Mouse (Mus musculus): ENCODE data around the gene Tmem178b. TPM values are rescaled to one million over a fixed set of nuclear protein-coding genes. Genes with fewer than 3 reads are reported as not detected.

Gene Tmem178b
- polyA plus RNA-seq, 1 experiment from 2014 or later = 43.8 TPM

DNA sequence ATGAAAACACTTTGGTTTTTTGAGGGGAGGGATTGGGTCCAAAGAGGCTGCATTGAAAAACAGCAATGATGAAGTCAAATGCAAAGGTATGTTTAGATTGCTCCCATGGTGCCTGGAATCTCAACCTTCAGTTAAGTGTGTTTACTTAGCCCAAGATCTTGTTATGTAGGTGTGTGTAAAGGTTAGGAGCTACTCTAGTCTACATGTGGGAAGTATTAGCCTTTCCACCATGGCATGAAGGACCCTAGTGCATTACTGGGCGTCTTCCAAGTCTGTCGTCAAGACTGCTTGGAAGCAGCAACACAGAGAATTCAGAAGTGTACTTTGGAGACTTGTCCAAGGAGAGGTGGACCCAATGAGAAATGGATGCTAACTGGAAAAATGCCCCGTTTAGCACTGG, 205.3 kb downstream of the Tmem178b start:
- Histone ChIP-seq H3K4me2 (replicated peaks) (no peak overlapping the region), H3K4me1 (replicated peaks; ENCODE audit: control insufficient read depth, insufficient read depth, low read length) (peaks cover 17% of the 10 kb centered on the region), H3K9me3 (ENCODE audit: control insufficient read depth, low read length) (no peaks in the 10 kb centered on the region), H3K4me3 (replicated peaks; ENCODE audit: low read length) (no peak overlapping the region), H3K27me3 (ENCODE audit: control insufficient read depth, insufficient read depth, low read length) (no peaks in the 10 kb centered on the region), H3K27ac (no peak overlapping the region), H3K9ac (no peak overlapping the region), H3K36me3 (replicated peaks; ENCODE audit: control insufficient read depth, insufficient read depth) (no peaks in the 10 kb centered on the region)
- DNase-seq (ENCODE audit: low spot score) = no peak
- no peak for ATAC-seq (ENCODE audit: low FRiP score)
- WGBS = 81% methylated on average over 3 of the region's 3 CpGs

DNA sequence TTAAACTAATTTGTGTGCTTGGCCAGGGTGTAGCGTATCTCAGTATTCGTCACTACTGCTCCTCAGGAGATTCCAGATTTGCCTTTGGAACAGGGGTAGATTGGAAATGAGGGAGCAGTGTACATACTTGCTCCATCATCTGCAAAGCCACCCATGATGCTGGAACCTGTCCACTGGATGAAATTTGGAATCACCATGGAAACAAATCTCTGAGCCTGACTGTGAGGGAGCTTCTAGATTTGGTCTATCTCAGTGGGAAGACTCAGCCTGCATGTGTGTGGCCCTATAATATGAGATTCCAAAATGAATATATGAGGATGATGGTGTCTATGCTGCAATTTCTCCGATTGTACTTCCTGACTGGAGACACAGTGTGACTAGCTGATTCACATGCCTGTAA, 210.7 kb downstream of the Tmem178b start:
- Histone ChIP-seq H3K9me3 (ENCODE audit: control insufficient read depth, low read length) (no peaks in the 10 kb centered on the region), H3K36me3 (replicated peaks; ENCODE audit: control insufficient read depth, insufficient read depth) (no peaks in the 10 kb centered on the region), H3K4me3 (replicated peaks; ENCODE audit: low read length) (no peak overlapping the region), H3K27me3 (ENCODE audit: control insufficient read depth, insufficient read depth, low read length) (no peaks in the 10 kb centered on the region), H3K4me2 (replicated peaks) (no peak overlapping the region), H3K9ac (no peak overlapping the region), H3K4me1 (replicated peaks; ENCODE audit: control insufficient read depth, insufficient read depth, low read length) (peaks cover 5% of the 10 kb centered on the region; the same call in 1 of the 2 replicates), H3K27ac (no peak overlapping the region)
- ATAC-seq (ENCODE audit: low FRiP score) (no peak), DNase-seq (ENCODE audit: low spot score) (no peak)
- WGBS = 90% methylated on average over 3 of the region's 3 CpGs

DNA sequence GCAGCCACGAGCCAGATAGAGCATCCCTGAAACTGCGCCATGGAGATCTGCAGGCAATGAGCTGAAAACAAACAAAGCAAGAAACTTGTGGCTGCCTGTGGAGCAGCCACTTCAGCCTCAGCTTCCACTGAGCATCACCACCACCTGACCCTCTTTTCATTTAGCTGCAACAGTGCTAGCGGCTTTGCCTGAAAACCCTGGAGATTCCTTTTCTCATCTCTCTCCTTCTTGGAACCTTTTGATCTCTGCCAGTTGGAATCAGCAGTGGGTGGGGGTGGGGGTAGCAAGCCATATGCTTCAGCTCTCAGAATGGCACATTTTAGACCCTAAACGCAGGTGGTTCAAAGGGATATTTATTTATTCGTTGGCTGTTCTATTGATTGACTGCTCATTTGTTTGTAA, 218.2 kb downstream of the Tmem178b start:
- H3K9me3 ChIP-seq (ENCODE audit: control insufficient read depth, low read length) = no peaks in the 10 kb centered on the region
- DNase-seq (ENCODE audit: low spot score) (no peak), ATAC-seq (ENCODE audit: low FRiP score) (peak; percentile 52; the same call in 1 of the 2 replicates)
- no peaks in the 10 kb centered on the region for H3K36me3 ChIP-seq (replicated peaks; ENCODE audit: control insufficient read depth, insufficient read depth)
- peak overlapping the region; percentile 30; the same call in 1 of the 2 replicates for H3K27ac ChIP-seq
- WGBS = 18% methylated on average over 5 of the region's 5 CpGs
- no peak overlapping the region for H3K9ac ChIP-seq
- no peak overlapping the region for H3K4me3 ChIP-seq (replicated peaks; ENCODE audit: low read length)
- no peaks in the 10 kb centered on the region for H3K27me3 ChIP-seq (ENCODE audit: control insufficient read depth, insufficient read depth, low read length)
- H3K4me1 ChIP-seq (replicated peaks; ENCODE audit: control insufficient read depth, insufficient read depth, low read length) = no peaks in the 10 kb centered on the region; the same call in 1 of the 2 replicates
- H3K4me2 ChIP-seq (replicated peaks) = no peak overlapping the region

DNA sequence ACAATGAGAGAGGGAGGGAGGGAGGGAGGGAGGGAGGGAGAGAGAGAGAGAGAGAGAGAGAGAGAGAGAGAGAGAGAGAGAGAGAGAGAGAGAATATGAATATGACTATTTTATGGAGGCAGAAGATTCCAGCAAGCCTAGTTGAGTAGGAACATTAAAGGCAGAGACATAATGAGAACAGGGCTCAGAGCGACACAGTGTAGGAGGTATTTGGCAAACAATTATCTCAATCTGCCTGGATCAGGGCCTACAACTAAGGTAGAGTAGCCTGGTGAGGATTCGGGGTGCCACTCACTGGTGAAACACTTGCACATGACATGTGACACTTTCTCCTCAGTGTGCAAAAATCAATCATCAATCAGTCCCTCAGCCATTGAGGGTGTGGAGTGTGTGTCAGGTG, 225.4 kb downstream of the Tmem178b start:
- H3K9me3 ChIP-seq (ENCODE audit: control insufficient read depth, low read length) = no peaks in the 10 kb centered on the region
- 87% methylated on average over 2 of the region's 2 CpGs for WGBS
- H3K4me1 ChIP-seq (replicated peaks; ENCODE audit: control insufficient read depth, insufficient read depth, low read length) = peaks cover 10% of the 10 kb centered on the region
- no peak for DNase-seq (ENCODE audit: low spot score)
- no peak overlapping the region for H3K9ac ChIP-seq
- ATAC-seq (ENCODE audit: low FRiP score) = no peak
- no peak overlapping the region for H3K4me2 ChIP-seq (replicated peaks)
- no peaks in the 10 kb centered on the region for H3K36me3 ChIP-seq (replicated peaks; ENCODE audit: control insufficient read depth, insufficient read depth)
- no peak overlapping the region for H3K4me3 ChIP-seq (replicated peaks; ENCODE audit: low read length)
- no peak overlapping the region for H3K27ac ChIP-seq
- no peaks in the 10 kb centered on the region for H3K27me3 ChIP-seq (ENCODE audit: control insufficient read depth, insufficient read depth, low read length)

DNA sequence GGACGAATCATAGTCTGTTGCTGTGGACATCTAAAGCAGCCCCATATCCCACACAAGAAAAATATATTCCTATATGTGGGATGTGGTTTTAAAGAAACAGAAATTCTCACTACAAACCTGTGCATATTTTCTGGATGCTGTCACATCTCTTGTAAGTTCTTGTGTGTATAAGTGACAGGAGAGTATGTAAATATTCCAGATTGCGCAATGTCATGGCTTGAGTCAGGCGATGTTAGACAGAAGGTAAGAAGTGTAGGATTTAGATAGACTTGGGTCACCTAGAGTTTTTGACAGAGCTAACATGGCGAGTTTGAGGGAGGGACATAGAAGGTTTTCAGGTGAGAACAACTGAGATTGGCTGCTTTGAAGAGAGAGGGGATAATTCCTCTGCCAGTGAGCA, 228.7 kb downstream of the Tmem178b start:
- Histone ChIP-seq H3K9ac (no peak overlapping the region), H3K27me3 (ENCODE audit: control insufficient read depth, insufficient read depth, low read length) (no peaks in the 10 kb centered on the region), H3K27ac (no peak overlapping the region), H3K9me3 (ENCODE audit: control insufficient read depth, low read length) (no peaks in the 10 kb centered on the region), H3K4me1 (replicated peaks; ENCODE audit: control insufficient read depth, insufficient read depth, low read length) (peaks cover 16% of the 10 kb centered on the region), H3K4me3 (replicated peaks; ENCODE audit: low read length) (no peak overlapping the region), H3K4me2 (replicated peaks) (no peak overlapping the region), H3K36me3 (replicated peaks; ENCODE audit: control insufficient read depth, insufficient read depth) (no peaks in the 10 kb centered on the region)
- WGBS = 90% methylated on average over 4 of the region's 4 CpGs
- no peak for DNase-seq (ENCODE audit: low spot score)
- no peak for ATAC-seq (ENCODE audit: low FRiP score)

DNA sequence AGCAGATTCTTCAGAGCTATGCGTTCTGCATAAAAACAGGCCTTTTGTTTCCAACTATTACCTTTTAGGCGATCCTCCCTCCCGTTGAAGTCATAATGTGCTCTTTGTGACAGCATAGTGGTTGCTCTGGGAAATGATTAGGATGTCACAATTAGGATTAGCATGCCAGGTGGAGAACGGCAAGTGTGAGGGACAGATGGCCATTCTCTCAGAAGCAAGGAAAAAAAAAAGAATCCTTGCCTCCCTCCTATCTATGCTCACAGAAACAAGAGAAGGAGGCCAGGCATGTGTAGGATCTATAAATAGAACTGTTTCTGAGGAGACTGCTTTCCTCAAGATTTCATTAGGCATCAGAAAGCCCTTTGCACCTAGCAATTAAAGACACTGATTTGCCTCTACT, 229.8 kb downstream of the Tmem178b start:
- Histone ChIP-seq H3K27ac (peak overlapping the region; percentile 51), H3K4me1 (replicated peaks; ENCODE audit: control insufficient read depth, insufficient read depth, low read length) (peaks cover 16% of the 10 kb centered on the region), H3K9me3 (ENCODE audit: control insufficient read depth, low read length) (no peaks in the 10 kb centered on the region), H3K4me3 (replicated peaks; ENCODE audit: low read length) (no peak overlapping the region), H3K27me3 (ENCODE audit: control insufficient read depth, insufficient read depth, low read length) (no peaks in the 10 kb centered on the region), H3K9ac (no peak overlapping the region), H3K36me3 (replicated peaks; ENCODE audit: control insufficient read depth, insufficient read depth) (no peaks in the 10 kb centered on the region), H3K4me2 (replicated peaks) (no peak overlapping the region)
- DNase-seq (ENCODE audit: low spot score) (no peak), ATAC-seq (ENCODE audit: low FRiP score) (no peak)
- WGBS = 29% methylated on average over 4 of the region's 4 CpGs

DNA sequence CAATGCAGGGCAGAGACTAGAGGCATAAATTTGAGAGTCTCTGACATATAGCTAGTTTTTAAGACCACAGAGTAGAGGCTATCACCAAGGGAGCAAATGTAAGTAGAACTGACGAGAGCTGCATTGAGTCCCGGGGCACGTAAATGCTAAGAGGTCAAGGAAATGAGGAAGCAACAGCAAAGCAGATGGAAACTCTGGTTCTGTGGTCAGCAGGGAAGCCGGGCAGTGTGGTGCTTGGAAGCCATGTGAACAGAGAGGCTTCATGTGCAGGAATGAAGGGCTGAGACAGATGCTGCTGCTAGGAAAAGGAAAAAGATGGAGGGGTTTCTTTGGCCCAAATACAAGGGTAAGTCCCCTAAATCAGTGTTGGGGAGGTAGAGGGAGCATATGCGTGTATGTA, 237.0 kb downstream of the Tmem178b start:
- 82% methylated on average over 5 of the region's 5 CpGs for WGBS
- no peaks in the 10 kb centered on the region for H3K9me3 ChIP-seq (ENCODE audit: control insufficient read depth, low read length)
- H3K4me3 ChIP-seq (replicated peaks; ENCODE audit: low read length) = no peak overlapping the region
- H3K27ac ChIP-seq = no peak overlapping the region
- H3K27me3 ChIP-seq (ENCODE audit: control insufficient read depth, insufficient read depth, low read length) = no peaks in the 10 kb centered on the region
- DNase-seq (ENCODE audit: low spot score) (no peak), ATAC-seq (ENCODE audit: low FRiP score) (no peak)
- no peak overlapping the region for H3K9ac ChIP-seq
- H3K4me1 ChIP-seq (replicated peaks; ENCODE audit: control insufficient read depth, insufficient read depth, low read length) = peaks cover 10% of the 10 kb centered on the region; the same call in 1 of the 2 replicates
- H3K36me3 ChIP-seq (replicated peaks; ENCODE audit: control insufficient read depth, insufficient read depth) = no peaks in the 10 kb centered on the region
- no peak overlapping the region for H3K4me2 ChIP-seq (replicated peaks)

DNA sequence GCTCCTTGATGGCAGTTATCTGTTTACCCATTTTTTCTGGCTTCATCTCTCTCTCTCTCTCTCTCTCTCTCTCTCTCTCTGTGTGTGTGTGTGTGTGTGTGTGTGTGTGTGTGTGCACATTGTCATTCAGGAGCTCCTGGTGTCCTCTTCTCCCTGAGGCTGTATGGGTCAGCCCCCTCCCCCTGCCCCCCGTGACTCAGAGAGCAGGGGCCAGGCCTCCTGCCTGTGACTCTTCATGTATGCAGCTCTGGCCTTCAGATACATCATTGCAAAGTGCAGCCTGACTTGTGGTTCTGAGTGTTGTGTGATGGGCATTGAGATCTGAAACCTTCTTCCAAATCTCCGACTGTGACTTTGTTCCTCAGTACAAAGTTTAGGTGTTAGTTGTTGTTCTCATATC, 237.7 kb downstream of the Tmem178b start:
- Histone ChIP-seq H3K27me3 (ENCODE audit: control insufficient read depth, insufficient read depth, low read length) (no peaks in the 10 kb centered on the region), H3K4me2 (replicated peaks) (no peak overlapping the region), H3K27ac (no peak overlapping the region), H3K36me3 (replicated peaks; ENCODE audit: control insufficient read depth, insufficient read depth) (no peaks in the 10 kb centered on the region), H3K9ac (no peak overlapping the region), H3K4me3 (replicated peaks; ENCODE audit: low read length) (no peak overlapping the region), H3K9me3 (ENCODE audit: control insufficient read depth, low read length) (no peaks in the 10 kb centered on the region), H3K4me1 (replicated peaks; ENCODE audit: control insufficient read depth, insufficient read depth, low read length) (peaks cover 13% of the 10 kb centered on the region; the same call in 1 of the 2 replicates)
- ATAC-seq (ENCODE audit: low FRiP score) (no peak), DNase-seq (ENCODE audit: low spot score) (no peak)
- 71% methylated on average over 2 of the region's 2 CpGs for WGBS

DNA sequence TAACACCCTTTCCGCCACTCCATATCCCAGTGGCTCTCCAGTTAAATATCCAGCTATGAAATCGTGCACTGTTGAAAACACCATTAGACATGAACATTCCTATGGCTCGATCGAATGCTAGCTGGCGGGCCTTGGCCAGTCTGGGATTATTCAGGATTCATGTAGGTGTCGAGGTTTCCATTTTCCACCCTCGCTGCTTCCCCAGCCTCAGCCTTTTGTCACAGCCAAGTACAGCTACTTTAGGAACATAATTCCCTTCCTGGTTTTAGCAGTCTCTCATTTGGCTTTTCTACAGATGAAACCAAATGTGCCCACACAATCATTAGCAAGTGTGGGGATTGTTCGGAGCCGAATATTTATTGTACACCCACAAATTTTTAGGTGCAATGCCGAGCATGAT, 239.4 kb downstream of the Tmem178b start:
- Histone ChIP-seq H3K9me3 (ENCODE audit: control insufficient read depth, low read length) (no peaks in the 10 kb centered on the region), H3K4me2 (replicated peaks) (no peak overlapping the region), H3K9ac (no peak overlapping the region), H3K36me3 (replicated peaks; ENCODE audit: control insufficient read depth, insufficient read depth) (no peaks in the 10 kb centered on the region), H3K27me3 (ENCODE audit: control insufficient read depth, insufficient read depth, low read length) (no peaks in the 10 kb centered on the region), H3K4me1 (replicated peaks; ENCODE audit: control insufficient read depth, insufficient read depth, low read length) (peaks cover 13% of the 10 kb centered on the region; the same call in 1 of the 2 replicates), H3K4me3 (replicated peaks; ENCODE audit: low read length) (no peak overlapping the region), H3K27ac (no peak overlapping the region; the same call in none of the 2 replicates)
- DNase-seq (ENCODE audit: low spot score) (no peak), ATAC-seq (ENCODE audit: low FRiP score) (no peak)
- WGBS = 85% methylated on average over 10 of the region's 10 CpGs

DNA sequence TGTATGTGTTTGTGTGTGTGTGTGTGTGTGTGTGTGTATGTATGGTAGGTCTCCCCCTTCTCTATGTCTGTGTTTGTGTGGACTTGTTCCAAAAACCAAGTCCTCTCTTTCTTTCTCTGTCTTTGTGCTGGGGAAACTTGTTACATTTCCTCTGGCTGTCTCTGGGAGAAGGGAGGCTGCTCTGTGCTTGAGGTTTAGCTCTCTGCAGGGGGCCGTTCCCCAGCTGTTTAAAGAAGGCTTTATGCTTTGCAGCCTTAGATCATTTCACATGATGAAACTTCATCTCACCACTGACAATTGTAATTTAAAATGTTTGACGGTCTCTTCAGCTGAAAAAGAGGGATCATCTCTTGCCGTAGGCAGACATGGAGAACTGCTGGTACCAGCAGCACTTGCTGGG, 243.2 kb downstream of the Tmem178b start:
- Histone ChIP-seq H3K4me2 (replicated peaks) (no peak overlapping the region), H3K27me3 (ENCODE audit: control insufficient read depth, insufficient read depth, low read length) (no peaks in the 10 kb centered on the region), H3K4me3 (replicated peaks; ENCODE audit: low read length) (no peak overlapping the region), H3K4me1 (replicated peaks; ENCODE audit: control insufficient read depth, insufficient read depth, low read length) (peaks cover 14% of the 10 kb centered on the region), H3K9ac (no peak overlapping the region), H3K9me3 (ENCODE audit: control insufficient read depth, low read length) (no peaks in the 10 kb centered on the region), H3K36me3 (replicated peaks; ENCODE audit: control insufficient read depth, insufficient read depth) (no peaks in the 10 kb centered on the region), H3K27ac (no peak overlapping the region)
- ATAC-seq (ENCODE audit: low FRiP score) (no peak), DNase-seq (ENCODE audit: low spot score) (no peak)
- WGBS = 46% methylated on average over 3 of the region's 3 CpGs

All from hindbrain, embryonic 14.5 days (tissue).